ENCODE assay signal across 8 mouse cellular contexts in the genomic region with DNA sequence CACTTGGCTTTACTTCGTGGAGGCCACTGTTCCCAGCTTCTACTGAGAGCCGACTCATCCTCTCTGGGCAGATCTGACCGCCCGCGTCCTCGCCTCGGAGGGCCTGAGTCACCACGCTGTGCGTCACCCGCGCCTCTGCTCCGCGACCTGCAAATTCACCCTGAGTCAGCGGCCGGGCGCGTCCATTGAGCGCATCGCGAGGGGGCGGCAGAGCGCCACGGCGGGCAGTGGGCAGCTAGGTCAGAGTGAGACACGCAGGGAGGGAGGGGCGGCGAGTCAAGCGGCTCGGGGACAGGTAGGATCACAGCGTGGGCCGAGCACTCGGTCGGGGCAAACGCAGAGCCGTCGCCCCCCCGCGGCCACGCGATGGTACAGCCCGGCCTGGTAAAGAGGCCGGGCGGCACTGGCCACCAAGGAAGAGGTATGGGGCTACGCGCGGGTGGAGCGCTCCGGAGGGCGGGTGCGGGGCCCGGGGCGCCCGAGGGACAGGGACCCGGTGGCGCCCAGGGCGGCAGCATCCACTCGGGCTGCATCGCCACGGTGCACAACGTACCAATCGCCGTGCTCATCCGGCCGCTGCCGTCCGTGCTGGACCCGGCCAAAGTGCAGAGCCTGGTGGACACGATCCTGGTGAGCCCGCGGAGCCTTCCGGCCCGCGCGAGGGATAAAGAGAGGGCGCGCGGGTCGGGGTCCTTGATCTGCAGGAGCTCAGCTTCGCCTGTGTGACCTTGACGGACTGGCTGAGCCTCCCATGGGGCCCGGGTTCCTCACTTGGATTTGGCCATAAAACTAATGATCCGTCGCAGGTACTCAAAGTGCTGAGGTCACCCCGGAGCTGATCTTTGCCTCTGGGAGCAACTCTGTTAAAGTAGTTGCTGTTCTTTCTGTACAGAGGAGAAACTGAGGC. TPM values are rescaled to one million over a fixed set of nuclear protein-coding genes. Genes with fewer than 3 reads are reported as not detected.
DNase-seq lines count a peak whose midpoint lies in the region; ATAC-seq and TF ChIP-seq lines count a peak whose summit lies in the region.

A gene (plus strand): TSS at position 199 of the 907 bp plus-strand sequence.

- peak; percentile 69 for TF ChIP-seq CTCF in forebrain, postnatal 0 days (IDR thresholded peaks at IDR 0.05; ENCODE audit: low read depth)
- TF ChIP-seq CTCF in olfactory bulb, adult 2 months (IDR thresholded peaks at IDR 0.05; ENCODE audit: insufficient read depth, low read depth, low read length), result peak; percentile 26; the same call in 1 of the 2 replicates
- no peak for TF ChIP-seq CTCF in thymus, adult 2 months (IDR thresholded peaks at IDR 0.05; ENCODE audit: borderline replicate concordance, control insufficient read depth, extremely low read depth, insufficient read depth, low read length, poor library complexity)

- peak within 1 kb of the TSS; percentile 93 for H3K4me2 ChIP-seq in forebrain, postnatal 0 days (ENCODE audit: low read depth)
- H3K4me2 ChIP-seq in lung, embryonic 15.5 days, result peak within 1 kb of the TSS; percentile 97

- peak within 1 kb of the TSS; percentile 65 for H3K4me3 ChIP-seq in forebrain, postnatal 0 days (ENCODE audit: low read depth, low read length)
- H3K4me3 ChIP-seq in lung, embryonic 15.5 days, result peak within 1 kb of the TSS; percentile 64
- H3K4me3 ChIP-seq in olfactory bulb, adult 2 months (ENCODE audit: insufficient read depth, low read depth, low read length), result peak within 1 kb of the TSS; percentile 58
- peak within 1 kb of the TSS; percentile 11 for H3K4me3 ChIP-seq in thymus, adult 2 months (ENCODE audit: control insufficient read depth, insufficient read depth, low read length)

- no peaks in the 10 kb centered on the region for H3K27me3 ChIP-seq in forebrain, postnatal 0 days (ENCODE audit: insufficient read depth, low read length)
- peaks cover 11% of the 10 kb centered on the region for H3K27me3 ChIP-seq in lung, embryonic 15.5 days
- H3K27me3 ChIP-seq in thymus, adult 2 months (ENCODE audit: control insufficient read depth, insufficient read depth, low read length), result peaks cover 3% of the 10 kb centered on the region; the same call in 1 of the 2 replicates

- peaks cover 3% of the 10 kb centered on the region; the same call in 1 of the 2 replicates for H3K4me1 ChIP-seq in forebrain, postnatal 0 days (ENCODE audit: insufficient read depth)
- peaks cover 9% of the 10 kb centered on the region; the same call in 1 of the 2 replicates for H3K4me1 ChIP-seq in lung, embryonic 15.5 days
- peaks cover 30% of the 10 kb centered on the region for H3K4me1 ChIP-seq in olfactory bulb, adult 2 months (ENCODE audit: control insufficient read depth, insufficient read depth, low read length)
- H3K4me1 ChIP-seq in thymus, adult 2 months (replicated peaks; ENCODE audit: control insufficient read depth, insufficient read depth, low read length), result no peaks in the 10 kb centered on the region

- no peak within 1 kb of the TSS for H3K27ac ChIP-seq in forebrain, postnatal 0 days (ENCODE audit: low read depth, low read length)
- no peak within 1 kb of the TSS; the same call in 1 of the 2 replicates for H3K27ac ChIP-seq in lung, embryonic 15.5 days
- H3K27ac ChIP-seq in olfactory bulb, adult 2 months (ENCODE audit: insufficient read depth, low read depth, low read length), result peak within 1 kb of the TSS; percentile 90
- no peak within 1 kb of the TSS for H3K27ac ChIP-seq in thymus, adult 2 months (ENCODE audit: control insufficient read depth, insufficient read depth, low read length)

- peak; percentile 85 for ATAC-seq in forebrain, postnatal 0 days
- ATAC-seq in lung, embryonic 15.5 days (ENCODE audit: borderline replicate concordance, extremely low read depth, low FRiP score, low TSS enrichment), result peak; percentile 88

- WGBS in forebrain, postnatal 0 days, result 3% methylated on average over 72 of the region's 84 CpGs
- 1% methylated on average over 84 of the region's 84 CpGs for WGBS in lung, embryonic 15.5 days
- WGBS in olfactory bulb, adult 2 months, result 2% methylated on average over 84 of the region's 84 CpGs
- WGBS in thymus, adult 2 months, result 3% methylated on average over 80 of the region's 84 CpGs

- TF ChIP-seq POLR2A in olfactory bulb, adult 2 months (IDR thresholded peaks at IDR 0.05; ENCODE audit: insufficient read depth, low read depth, low read length), result peak; percentile 56; the same call in 1 of the 2 replicates
- TF ChIP-seq POLR2A in thymus, adult 2 months (IDR thresholded peaks at IDR 0.05; ENCODE audit: control insufficient read depth, extremely low read depth, insufficient read depth, low read length, poor library complexity), result no peak

- no peaks in the 10 kb centered on the region for H3K9me3 ChIP-seq in forebrain, postnatal 0 days (ENCODE audit: low read length)
- H3K9me3 ChIP-seq in lung, embryonic 15.5 days, result no peaks in the 10 kb centered on the region

- intact Hi-C loops in heart, postnatal 36 days (cut with DNase I), result loop anchor here (2.0 to 5.0 kb wide), 4 partner anchors 17 to 262 kb away; no protein-coding TSS in a partner anchor

- peaks cover 7% of the 10 kb centered on the region; the same call in 1 of the 2 replicates for H3K36me3 ChIP-seq in forebrain, postnatal 0 days (ENCODE audit: insufficient read depth)
- H3K36me3 ChIP-seq in lung, embryonic 15.5 days, result no peaks in the 10 kb centered on the region
- H3K36me3 ChIP-seq in thymus, adult 2 months (ENCODE audit: control insufficient read depth, insufficient read depth, low read length), result no peaks in the 10 kb centered on the region

- peak within 1 kb of the TSS; percentile 84 for H3K9ac ChIP-seq in forebrain, postnatal 0 days
- peak within 1 kb of the TSS; percentile 71 for H3K9ac ChIP-seq in lung, embryonic 15.5 days

- peak; percentile 60 for DNase-seq in MEL-GATA-1-ER (ENCODE audit: extremely low read depth, low read depth)
- peak; percentile 94 for DNase-seq in cerebellum, adult 8-10 months
- DNase-seq in forebrain, postnatal 0 days, result peak; percentile 80
- peak; percentile 85 to 93 for DNase-seq in heart, postnatal 36 days
- peak; percentile 78 to 79 for DNase-seq in layer of hippocampus, adult 8-10 months (ENCODE audit: low spot score in 2 of 2)
- peak; percentile 39 for DNase-seq in thymus, adult 2 months

RNA-seq across cellular contexts. Expression of the gene that starts here (rescaled TPM):
- 18.4 and 27.3 TPM in 2 replicates for total RNA-seq in forebrain, postnatal 0 days (2014; rRNA removed)
- 11.9 and 16.4 TPM in 2 replicates for polyA plus RNA-seq in forebrain, postnatal 0 days (2015; fragmentation: Nextera tagmentation; extraction: Ambion mirVana)
- total RNA-seq in heart, postnatal 36 days (2021), result 10 to 100 TPM; 16.6 to 21.6 TPM
- 10 to 100 TPM; 65.7 to 77.7 (median 72.6) TPM for total RNA-seq in layer of hippocampus, adult 8-10 months (2022)
- 5.9 and 7.7 TPM in 2 replicates for polyA plus RNA-seq in lung, embryonic 15.5 days (2015; fragmentation: Nextera tagmentation; extraction: Ambion mirVana)
- not detected in 2 replicates for polyA plus RNA-seq in olfactory bulb, adult 2 months (2012; ENCODE audit: insufficient read depth, insufficient read length, low replicate concordance, missing spikeins)
- polyA plus RNA-seq in thymus, adult 2 months (2012; rRNA removed), result 46.8 and 50.3 TPM in 2 replicates

Comparison
In these comparisons a context has a peak if more than half of its experiments do, and no peak if none do; other contexts are left out.
1. DNase-seq: peak in every context shown above with its lines; median percentile 94 in cerebellum, adult 8-10 months; 89 in heart, postnatal 36 days; 80 in forebrain, postnatal 0 days; 78 in layer of hippocampus, adult 8-10 months; 60 in MEL-GATA-1-ER; 39 in thymus, adult 2 months.
2. H3K4me3 ChIP-seq: peak in every context shown above with its lines; median percentile 65 in forebrain, postnatal 0 days; 64 in lung, embryonic 15.5 days; 58 in olfactory bulb, adult 2 months; 11 in thymus, adult 2 months.